ENCODE assay signal across 8 mouse cellular contexts in genomic region chr14:21982096-21982591, GRCm38 (mm10). TPM values are rescaled to one million over a fixed set of nuclear protein-coding genes. Genes with fewer than 3 reads are reported as not detected.
A peak's percentile ranks its signal among the peaks of the same experiment; 100 is the strongest.
DNase-seq lines count a peak whose midpoint lies in the region; ATAC-seq lines count a peak whose summit lies in the region.

No protein-coding gene starts in this region.

- ATAC-seq in heart, embryonic 11.5 days (replicated peaks; ENCODE audit: insufficient number of reproducible peaks, low FRiP score, low TSS enrichment), result no peak
- ATAC-seq in lung, embryonic 15.5 days (ENCODE audit: borderline replicate concordance, extremely low read depth, low FRiP score, low TSS enrichment), result no peak

- H3K9me3 ChIP-seq in heart, embryonic 11.5 days (replicated peaks; ENCODE audit: control insufficient read depth, low read length), result no peaks in the 10 kb centered on the region
- H3K9me3 ChIP-seq in embryonic facial prominence, embryonic 10.5 days, result no peaks in the 10 kb centered on the region
- H3K9me3 ChIP-seq in lung, embryonic 15.5 days, result no peaks in the 10 kb centered on the region

- 0 out of 2 replicates have a peak overlapping the region, but pooled peaks have one; percentile 29 for H3K27ac ChIP-seq in heart, embryonic 11.5 days (ENCODE audit: low read depth, low read length)
- peak overlapping the region; percentile 85 for H3K27ac ChIP-seq in embryonic facial prominence, embryonic 10.5 days (replicated peaks)
- H3K27ac ChIP-seq in lung, embryonic 15.5 days, result peak overlapping the region; percentile 87

- H3K9ac ChIP-seq in heart, embryonic 11.5 days (ENCODE audit: low read depth, low read length), result peak overlapping the region; percentile 70
- H3K9ac ChIP-seq in lung, embryonic 15.5 days, result peak overlapping the region; percentile 63

- H3K4me2 ChIP-seq in heart, embryonic 11.5 days, result peak overlapping the region; percentile 86
- H3K4me2 ChIP-seq in lung, embryonic 15.5 days, result peak overlapping the region; percentile 84

- H3K36me3 ChIP-seq in heart, embryonic 11.5 days (ENCODE audit: control insufficient read depth, insufficient read depth, low read length), result no peaks in the 10 kb centered on the region; the same call in 1 of the 2 replicates
- H3K36me3 ChIP-seq in embryonic facial prominence, embryonic 10.5 days (replicated peaks), result peaks cover 17% of the 10 kb centered on the region
- peaks cover 10% of the 10 kb centered on the region; the same call in 1 of the 2 replicates for H3K36me3 ChIP-seq in lung, embryonic 15.5 days

- no peak for DNase-seq in heart, adult 9 months (ENCODE audit: low spot score in 2 of 2)
- DNase-seq in embryonic facial prominence, embryonic 10.5 days (ENCODE audit: low spot score), result peak; percentile 59
- DNase-seq in heart, postnatal 4 days, result peak; percentile 18
- DNase-seq in testis, postnatal 14 days (ENCODE audit: low spot score), result peak; percentile 28
- no peak for DNase-seq in cerebellum, adult 18-20 months
- DNase-seq in frontal cortex, postnatal 25 days (ENCODE audit: low spot score in 2 of 2), result no peak

- H3K4me3 ChIP-seq in heart, embryonic 11.5 days (ENCODE audit: low read depth, low read length), result peak overlapping the region; percentile 43
- H3K4me3 ChIP-seq in embryonic facial prominence, embryonic 10.5 days, result peak overlapping the region; percentile 85
- peak overlapping the region; percentile 45 for H3K4me3 ChIP-seq in lung, embryonic 15.5 days

- H3K4me1 ChIP-seq in heart, embryonic 11.5 days (ENCODE audit: control insufficient read depth, insufficient read depth, low read length), result peaks cover 19% of the 10 kb centered on the region
- peaks cover 49% of the 10 kb centered on the region for H3K4me1 ChIP-seq in embryonic facial prominence, embryonic 10.5 days
- peaks cover 19% of the 10 kb centered on the region for H3K4me1 ChIP-seq in lung, embryonic 15.5 days

- WGBS in heart, embryonic 11.5 days (ENCODE audit: insufficient replicate concordance), result 20% methylated on average over 14 of the region's 14 CpGs
- WGBS in embryonic facial prominence, embryonic 10.5 days, result 8% methylated on average over 14 of the region's 14 CpGs
- WGBS in lung, embryonic 15.5 days, result 18% methylated on average over 14 of the region's 14 CpGs

- peaks cover 25% of the 10 kb centered on the region for H3K27me3 ChIP-seq in heart, embryonic 11.5 days (ENCODE audit: control insufficient read depth, insufficient read depth, low read length)
- H3K27me3 ChIP-seq in embryonic facial prominence, embryonic 10.5 days (replicated peaks; ENCODE audit: low read depth, poor library complexity, severe bottlenecking), result peaks cover 70% of the 10 kb centered on the region
- no peaks in the 10 kb centered on the region for H3K27me3 ChIP-seq in lung, embryonic 15.5 days

RNA-seq across cellular contexts. Expression of gene Zfp503, which starts 7.3 kb away (rescaled TPM):
- polyA plus RNA-seq in heart, embryonic 11.5 days (2014; fragmentation: Nextera tagmentation; extraction: Ambion mirVana), result 2.3 and 3.3 TPM in 2 replicates
- 9.7 and 12.5 TPM in 2 replicates for polyA plus RNA-seq in embryonic facial prominence, embryonic 10.5 days (2016; fragmentation: Nextera tagmentation; extraction: Ambion mirVana)
- 1 to 10 TPM; 2.5 to 3.3 TPM for total RNA-seq in heart, postnatal 4 days (2021)
- 26.8 and 28.2 TPM in 2 replicates for polyA plus RNA-seq in lung, embryonic 15.5 days (2015; fragmentation: Nextera tagmentation; extraction: Ambion mirVana)

RNA-seq across cellular contexts. Expression of gene Lrmda, which starts 37.4 kb away (rescaled TPM):
- polyA plus RNA-seq in heart, embryonic 11.5 days (2014; fragmentation: Nextera tagmentation; extraction: Ambion mirVana), result 0.23 and 0.70 TPM in 2 replicates
- 0.85 and 0.88 TPM in 2 replicates for polyA plus RNA-seq in embryonic facial prominence, embryonic 10.5 days (2016; fragmentation: Nextera tagmentation; extraction: Ambion mirVana)
- 1 to 10 TPM in 1 of 2 experiments, under 1 TPM in 1; 0.68 to 1.5 TPM for total RNA-seq in heart, postnatal 4 days (2021)
- polyA plus RNA-seq in lung, embryonic 15.5 days (2015; fragmentation: Nextera tagmentation; extraction: Ambion mirVana), result 0.39 and 0.62 TPM in 2 replicates

Comparison
In these comparisons a context has a peak if more than half of its experiments do, and no peak if none do; other contexts are left out.
1. DNase-seq: peak in embryonic facial prominence, embryonic 10.5 days (single experiment), heart, postnatal 4 days (single experiment) and testis, postnatal 14 days (single experiment); none in heart, adult 9 months (0 of 2), cerebellum, adult 18-20 months (0 of 2) and frontal cortex, postnatal 25 days (0 of 2).
2. H3K27ac ChIP-seq: peak in every context shown above with its lines; median percentile 87 in lung, embryonic 15.5 days; 85 in embryonic facial prominence, embryonic 10.5 days; 29 in heart, embryonic 11.5 days.
3. Peak in every context shown above with its lines, with median percentiles within 50 percentile points of each other: H3K4me3 ChIP-seq.